Mouse (Mus musculus) lung, embryonic 15.5 days (tissue): ENCODE measurements around the gene Fam110a. TPM values are rescaled to one million over a fixed set of nuclear protein-coding genes. Genes with fewer than 3 reads are reported as not detected.

ENCODE experiments used
- ATAC-seq: fragments of 200-750 bp; cut with Nextera tagmentation; 2 replicates; pipeline ENCODE4 v1.8.0; 2017; ENCODE audit warnings: moderate number of reproducible peaks, borderline replicate concordance; ENCODE audit not compliant: low FRiP score, low TSS enrichment; ENCODE audit errors: extremely low read depth
- H3K27ac ChIP-seq: fragments of 300-500 bp; sonication (generic); 2 replicates; pipeline ENCODE4 v1.5.1; 2015; ENCODE audit warnings: moderate library complexity, mild to moderate bottlenecking, inconsistent platforms
- H3K27me3 ChIP-seq: fragments of 300-500 bp; sonication (generic); 2 replicates; pipeline ENCODE4 v1.6.1; 2015; ENCODE audit warnings: inconsistent platforms
- H3K36me3 ChIP-seq: fragments of 300-500 bp; sonication (generic); 2 replicates; pipeline ENCODE4 v1.6.1; 2015; ENCODE audit warnings: inconsistent platforms
- H3K4me1 ChIP-seq: fragments of 300-500 bp; sonication (generic); 2 replicates; pipeline ENCODE4 v1.6.1; 2015; ENCODE audit warnings: inconsistent platforms
- H3K4me2 ChIP-seq: fragments of 300-500 bp; sonication (generic); 2 replicates; pipeline ENCODE4 v1.6.1; 2015; ENCODE audit warnings: inconsistent platforms, mild to moderate bottlenecking, moderate library complexity
- H3K4me3 ChIP-seq: fragments of 300-500 bp; sonication (generic); 2 replicates; pipeline ENCODE4 v1.5.1; 2015; ENCODE audit warnings: mild to moderate bottlenecking, inconsistent platforms
- H3K9ac ChIP-seq: fragments of 300-500 bp; sonication (generic); 2 replicates; pipeline ENCODE4 v1.6.1; 2015; ENCODE audit warnings: inconsistent platforms
- H3K9me3 ChIP-seq: fragments of 300-500 bp; sonication (generic); 2 replicates; pipeline ENCODE4 v1.6.1; 2016; ENCODE audit warnings: inconsistent platforms
- WGBS: fragments of 180-500 bp; shearing (Covaris S2); methylation state at CpG from one replicate; pipeline ENCODE4 v1.1.7; 2015; 5-methylcytosine and 5-hydroxymethylcytosine counted together
- polyA plus RNA-seq: library from polyadenylated mRNA; unstranded; fragments of >200 nt; fragmentation: Nextera tagmentation; extraction: Ambion mirVana; gene quantifications from 2 replicates; pipeline ENCODE4 v1.2.1, GENCODE M21; 2015

Gene Fam110a
- polyA plus RNA-seq, 1 experiment from 2014 or later, result 34.1 TPM

DNA sequence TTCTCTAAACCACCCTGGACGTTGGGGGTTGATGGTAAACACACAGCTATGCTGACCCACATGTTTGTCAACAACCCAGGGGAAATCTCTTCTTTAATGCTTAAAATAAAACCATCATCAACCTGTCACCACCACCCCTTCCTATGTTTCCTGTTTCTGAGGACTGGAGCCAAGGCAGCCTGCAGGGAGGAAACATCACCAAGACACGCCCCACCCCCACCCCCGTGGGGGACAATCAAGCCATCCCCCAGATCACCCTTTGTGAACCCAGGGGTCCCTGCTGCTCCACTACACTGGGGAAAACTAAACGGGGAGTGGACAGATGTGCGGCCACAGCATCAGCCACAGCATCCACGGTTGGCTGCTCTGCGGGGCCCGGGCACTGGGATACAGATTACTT is 11.6 kb downstream of the Fam110a start:
- no peak overlapping the region for H3K4me3 ChIP-seq
- ATAC-seq, result no peak
- peaks cover 41% of the 10 kb centered on the region for H3K4me1 ChIP-seq
- no peak overlapping the region for H3K27ac ChIP-seq
- no peak overlapping the region for H3K9ac ChIP-seq
- H3K4me2 ChIP-seq, result no peak overlapping the region
- peaks cover 18% of the 10 kb centered on the region; the same call in 1 of the 2 replicates for H3K36me3 ChIP-seq
- no peaks in the 10 kb centered on the region for H3K27me3 ChIP-seq
- 76% methylated on average over 8 of the region's 8 CpGs for WGBS
- no peaks in the 10 kb centered on the region for H3K9me3 ChIP-seq

DNA sequence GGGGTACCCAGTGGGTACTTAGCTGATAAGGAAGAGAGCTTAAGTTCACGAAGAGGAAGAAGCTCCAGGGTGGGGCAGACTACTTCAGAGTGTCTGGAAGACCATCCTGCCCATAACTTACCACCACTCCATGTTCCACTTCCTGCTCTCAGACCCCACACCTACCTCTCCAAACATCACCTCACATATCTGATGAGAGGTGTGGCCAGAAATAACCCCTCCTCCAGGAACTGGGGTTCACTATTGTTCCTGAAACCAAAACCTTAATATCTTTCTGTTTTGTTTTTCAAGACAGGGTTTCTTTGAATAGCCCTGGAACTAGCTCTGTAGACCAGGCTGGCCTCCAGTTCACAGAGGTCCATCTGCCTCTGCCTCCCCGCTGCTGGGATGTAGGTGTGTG is 12.2 kb downstream of the Fam110a start:
- WGBS, result 68% methylated on average over 2 of the region's 2 CpGs
- Histone ChIP-seq H3K36me3 (peaks cover 18% of the 10 kb centered on the region; the same call in 1 of the 2 replicates), H3K27ac (no peak overlapping the region), H3K4me1 (peaks cover 39% of the 10 kb centered on the region), H3K9me3 (no peaks in the 10 kb centered on the region), H3K4me3 (no peak overlapping the region), H3K9ac (no peak overlapping the region), H3K27me3 (no peaks in the 10 kb centered on the region), H3K4me2 (no peak overlapping the region)
- ATAC-seq, result no peak

DNA sequence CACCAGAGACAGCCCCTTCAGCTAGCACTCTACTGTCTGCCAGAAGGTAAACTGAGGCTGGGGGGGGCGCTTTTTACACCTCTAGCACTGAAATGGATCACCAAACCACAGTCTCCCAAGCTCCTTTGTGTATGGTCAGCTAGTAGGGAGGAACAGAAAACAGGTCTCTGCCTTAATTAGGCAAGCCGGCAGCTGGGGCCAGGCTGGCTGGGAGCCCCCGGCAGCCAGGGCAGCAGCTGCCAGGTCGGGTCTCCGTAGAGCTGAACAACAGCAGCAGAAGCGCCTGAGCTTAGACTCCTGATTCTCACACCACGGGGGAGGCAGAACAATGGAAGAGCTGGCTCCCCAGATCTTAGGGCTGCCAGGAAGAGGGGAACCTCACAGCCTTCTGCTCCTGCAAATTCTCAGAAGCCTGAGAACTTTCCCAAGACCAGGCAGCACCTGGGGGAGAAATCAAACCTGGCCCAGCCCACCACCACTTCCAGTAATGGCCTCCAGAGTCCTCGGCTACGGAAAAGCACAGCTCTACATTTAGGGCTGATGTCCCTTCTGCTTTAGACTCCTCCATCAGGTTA is 12.8 kb downstream of the Fam110a start:
- WGBS, result 41% methylated on average over 9 of the region's 9 CpGs
- peaks cover 18% of the 10 kb centered on the region; the same call in 1 of the 2 replicates for H3K36me3 ChIP-seq
- H3K9me3 ChIP-seq, result no peaks in the 10 kb centered on the region
- H3K27me3 ChIP-seq, result no peaks in the 10 kb centered on the region
- H3K4me2 ChIP-seq, result no peak overlapping the region
- no peak overlapping the region for H3K27ac ChIP-seq
- ATAC-seq, result no peak
- H3K9ac ChIP-seq, result no peak overlapping the region
- H3K4me3 ChIP-seq, result no peak overlapping the region
- H3K4me1 ChIP-seq, result peaks cover 38% of the 10 kb centered on the region

DNA sequence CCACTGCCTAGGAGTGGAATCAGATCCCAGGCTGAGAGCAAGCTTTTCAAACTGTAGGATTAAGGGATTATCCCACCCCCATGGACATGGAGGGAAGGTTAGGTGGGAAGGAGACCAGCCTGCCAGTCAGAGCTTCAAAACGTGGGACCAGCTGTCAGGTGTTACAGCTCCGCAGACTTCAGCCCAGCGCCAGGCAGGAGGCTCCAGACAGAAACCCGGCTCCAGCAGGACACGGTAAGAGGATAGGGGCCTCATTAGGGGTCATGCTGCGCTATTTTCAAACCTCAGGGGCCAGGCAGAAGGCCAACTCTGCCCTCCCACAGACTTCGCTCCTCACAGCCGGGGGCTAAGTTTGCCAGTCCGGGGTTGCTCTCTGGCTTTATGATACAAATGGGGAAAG is 16.0 kb downstream of the Fam110a start:
- 30% methylated on average over 9 of the region's 9 CpGs for WGBS
- Histone ChIP-seq H3K9ac (no peak overlapping the region), H3K4me3 (no peak overlapping the region), H3K27me3 (no peaks in the 10 kb centered on the region), H3K4me1 (peaks cover 18% of the 10 kb centered on the region), H3K4me2 (no peak overlapping the region), H3K36me3 (peaks cover 4% of the 10 kb centered on the region; the same call in 1 of the 2 replicates), H3K27ac (no peak overlapping the region), H3K9me3 (no peaks in the 10 kb centered on the region)
- ATAC-seq, result no peak

DNA sequence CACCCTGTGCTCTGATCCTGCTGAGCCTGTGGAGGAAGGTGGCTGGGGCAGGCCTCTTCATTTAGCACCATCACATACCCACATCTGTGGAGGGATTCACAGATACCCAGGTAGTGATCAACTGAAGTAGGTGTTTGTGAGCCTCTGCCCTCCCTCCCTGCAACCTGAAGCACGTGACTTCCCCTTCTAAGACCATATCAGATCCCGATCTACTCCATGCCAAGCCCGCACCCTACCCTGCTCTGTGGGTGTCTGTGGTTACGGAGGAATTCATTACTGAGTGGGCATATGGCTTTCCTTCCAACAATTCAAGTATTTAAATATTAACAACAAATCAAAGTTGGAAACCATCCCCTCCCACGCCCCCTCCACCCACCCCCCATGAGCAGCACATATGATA is 16.7 kb downstream of the Fam110a start:
- Histone ChIP-seq H3K9ac (no peak overlapping the region), H3K4me2 (no peak overlapping the region), H3K27me3 (no peaks in the 10 kb centered on the region), H3K4me1 (peaks cover 20% of the 10 kb centered on the region), H3K27ac (peak overlapping the region; percentile 37; the same call in 1 of the 2 replicates), H3K9me3 (no peaks in the 10 kb centered on the region), H3K4me3 (no peak overlapping the region), H3K36me3 (no peaks in the 10 kb centered on the region)
- 74% methylated on average over 5 of the region's 5 CpGs for WGBS
- ATAC-seq, result no peak

DNA sequence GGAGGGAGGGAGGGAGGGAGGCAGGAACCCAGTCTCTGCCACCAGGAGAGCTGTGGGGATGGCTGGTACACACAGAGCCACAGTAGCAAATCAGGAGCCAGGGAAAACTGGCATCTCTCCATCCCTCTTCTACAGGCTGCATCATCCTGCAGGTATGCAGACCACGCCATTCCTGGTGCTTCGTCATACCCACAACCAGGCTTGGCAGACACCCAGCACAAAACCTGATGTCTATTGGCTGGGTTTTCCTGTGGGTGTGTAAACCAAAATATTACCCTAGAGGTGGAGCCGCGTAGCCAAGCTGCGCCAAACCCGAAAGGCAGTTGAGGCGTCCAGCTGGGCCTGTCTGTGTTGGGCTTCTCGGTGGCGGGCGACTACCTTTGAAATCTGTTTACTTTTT is 17.5 kb downstream of the Fam110a start:
- peak; percentile 83; the same call in 1 of the 2 replicates for ATAC-seq
- H3K4me3 ChIP-seq, result no peak overlapping the region
- H3K4me1 ChIP-seq, result peaks cover 20% of the 10 kb centered on the region

DNA sequence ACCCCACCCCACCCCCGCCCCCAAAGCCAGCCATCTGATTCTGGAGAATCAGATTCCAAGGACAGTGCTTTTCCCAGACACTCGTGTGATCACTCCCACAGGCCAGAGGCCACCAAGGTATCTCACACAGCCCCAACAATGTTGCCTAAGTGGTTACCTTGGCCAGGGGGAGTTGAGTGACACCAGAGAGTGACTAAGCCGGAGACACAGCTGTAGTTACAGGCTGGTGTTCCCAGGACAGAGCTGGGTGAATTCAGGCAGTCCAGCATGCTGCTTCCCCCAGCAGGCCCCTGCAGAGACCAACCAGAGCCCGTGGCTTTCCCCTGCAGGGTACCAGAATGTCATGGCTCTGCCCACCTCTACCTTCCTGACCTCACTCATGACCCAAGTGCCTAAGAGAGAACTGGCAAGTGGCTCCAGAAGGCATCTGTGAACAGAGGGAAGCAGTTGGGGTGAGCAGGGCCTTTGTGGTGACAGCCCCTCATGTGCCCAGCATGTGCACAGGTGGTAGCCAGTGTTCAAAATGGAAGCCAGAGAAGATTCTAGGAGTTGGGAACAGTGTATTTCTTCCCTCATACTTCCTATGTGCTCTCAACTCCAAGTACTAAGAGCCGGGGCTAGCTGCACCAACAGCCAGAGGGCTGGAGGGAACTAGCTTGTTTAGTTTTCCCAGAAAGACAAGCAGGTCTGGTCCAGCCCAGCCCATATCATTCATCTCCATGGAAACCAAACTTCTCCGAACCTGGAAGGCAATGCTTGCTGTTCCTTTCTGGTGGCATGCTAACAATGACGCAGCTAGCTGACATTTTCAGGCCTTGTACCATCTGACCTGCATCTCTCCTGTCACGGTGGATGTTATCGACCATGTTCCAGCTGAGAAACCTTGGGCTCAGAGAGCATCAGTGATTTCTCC is 18.5 kb downstream of the Fam110a start:
- Histone ChIP-seq H3K27me3 (no peaks in the 10 kb centered on the region), H3K4me3 (no peak overlapping the region), H3K4me2 (no peak overlapping the region), H3K9ac (no peak overlapping the region), H3K27ac (0 out of 2 replicates have a peak overlapping the region, but pooled peaks have one; percentile 9), H3K4me1 (peaks cover 20% of the 10 kb centered on the region), H3K36me3 (no peaks in the 10 kb centered on the region), H3K9me3 (no peaks in the 10 kb centered on the region)
- 49% methylated on average over 9 of the region's 9 CpGs for WGBS
- ATAC-seq, result no peak

More for the DNA sequence above, 17.5 kb downstream of the Fam110a start:
- Histone ChIP-seq H3K9ac (no peak overlapping the region), H3K27me3 (no peaks in the 10 kb centered on the region), H3K27ac (peak overlapping the region; percentile 37; the same call in 1 of the 2 replicates), H3K4me2 (no peak overlapping the region), H3K9me3 (no peaks in the 10 kb centered on the region), H3K36me3 (no peaks in the 10 kb centered on the region)
- WGBS, result 14% methylated on average over 10 of the region's 10 CpGs

DNA sequence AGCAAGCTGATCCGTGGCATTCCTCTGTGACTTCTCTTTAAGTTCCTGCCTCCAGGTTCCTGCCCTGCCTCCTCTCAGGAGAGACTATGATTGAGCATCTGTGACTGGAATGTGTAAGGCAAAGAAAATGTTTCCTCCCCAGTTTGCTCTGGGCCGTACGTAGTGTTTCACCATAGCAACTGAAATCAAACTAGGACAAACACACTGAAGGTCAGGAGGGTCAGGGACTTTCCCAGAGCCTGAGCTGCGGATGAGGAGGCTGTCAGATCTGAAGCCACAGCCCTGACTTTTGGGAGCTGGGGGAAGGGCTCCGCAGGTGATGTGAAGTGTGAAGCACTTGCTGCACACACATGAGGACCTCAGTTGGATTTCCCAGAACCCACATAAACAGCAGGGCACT is 20.7 kb downstream of the Fam110a start:
- Histone ChIP-seq H3K36me3 (no peaks in the 10 kb centered on the region), H3K27ac (no peak overlapping the region), H3K27me3 (no peaks in the 10 kb centered on the region), H3K4me1 (peaks cover 20% of the 10 kb centered on the region), H3K4me2 (no peak overlapping the region), H3K4me3 (no peak overlapping the region), H3K9me3 (no peaks in the 10 kb centered on the region), H3K9ac (no peak overlapping the region)
- no peak for ATAC-seq
- WGBS, result 10% methylated on average over 5 of the region's 5 CpGs

DNA sequence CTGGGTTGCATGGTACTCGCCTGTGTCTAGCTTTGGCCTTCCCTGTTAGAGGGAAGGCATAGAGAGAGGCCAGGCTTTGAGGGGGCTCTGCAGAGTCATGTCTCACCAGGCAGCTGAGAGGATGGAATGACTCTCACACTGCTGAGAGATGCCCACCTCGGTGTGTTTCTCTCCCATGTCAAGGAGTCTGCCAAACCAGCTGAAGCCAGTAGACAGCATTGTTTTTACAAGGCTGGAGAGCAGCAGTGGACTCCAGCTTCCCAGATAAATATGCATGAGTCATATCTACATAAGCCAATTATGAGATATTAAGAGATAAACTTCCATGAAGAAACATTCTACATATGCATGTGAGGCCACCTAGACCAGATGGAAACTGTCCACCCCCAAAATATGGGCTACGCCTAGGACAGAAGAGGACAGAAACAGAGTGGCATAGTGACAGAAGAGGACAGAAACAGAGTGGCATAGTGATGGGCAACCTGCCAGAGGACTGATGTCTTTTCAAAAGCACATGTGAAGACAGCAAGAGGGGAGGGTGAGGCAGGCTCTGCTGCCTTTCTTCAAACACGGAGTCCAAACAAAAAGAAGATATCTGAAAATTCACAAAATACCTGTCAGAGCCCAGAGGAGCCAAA is 23.4 kb downstream of the Fam110a start:
- WGBS, result 60% methylated on average over 4 of the region's 4 CpGs
- Histone ChIP-seq H3K27ac (no peak overlapping the region), H3K36me3 (no peaks in the 10 kb centered on the region)

DNA sequence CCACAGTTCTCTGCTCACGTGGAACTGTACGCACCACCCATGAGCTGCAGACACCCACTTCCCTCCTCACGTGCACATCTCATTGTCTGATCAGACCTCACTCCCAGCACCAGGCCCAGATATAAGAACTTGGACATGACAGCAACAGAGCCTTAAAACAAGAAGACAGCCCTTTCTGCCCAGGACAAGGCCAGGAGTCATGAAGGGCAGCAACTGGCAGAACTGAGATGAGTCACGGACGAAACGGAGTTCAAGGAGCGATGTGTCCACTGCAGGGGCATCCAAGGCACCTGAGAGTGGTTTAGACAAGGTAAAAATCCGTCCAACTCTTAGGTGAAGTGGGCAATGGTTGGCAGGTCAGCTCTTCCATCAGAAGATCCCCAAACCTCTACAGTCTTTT is 26.4 kb downstream of the Fam110a start:
- Histone ChIP-seq H3K36me3 (no peaks in the 10 kb centered on the region), H3K4me2 (no peak overlapping the region), H3K4me1 (no peaks in the 10 kb centered on the region), H3K9ac (no peak overlapping the region), H3K27ac (no peak overlapping the region), H3K27me3 (no peaks in the 10 kb centered on the region), H3K9me3 (no peaks in the 10 kb centered on the region), H3K4me3 (no peak overlapping the region)
- 81% methylated on average over 8 of the region's 8 CpGs for whole genome bisulfite sequencing
- ATAC-seq, result no peak

More for the DNA sequence above, 23.4 kb downstream of the Fam110a start:
- Histone ChIP-seq H3K9me3 (no peaks in the 10 kb centered on the region), H3K4me3 (no peak overlapping the region), H3K9ac (no peak overlapping the region), H3K4me1 (0 out of 2 replicates have a peak, but pooled peaks cover 8% of the 10 kb centered on the region), H3K4me2 (no peak overlapping the region), H3K27me3 (no peaks in the 10 kb centered on the region)
- ATAC-seq, result no peak

DNA sequence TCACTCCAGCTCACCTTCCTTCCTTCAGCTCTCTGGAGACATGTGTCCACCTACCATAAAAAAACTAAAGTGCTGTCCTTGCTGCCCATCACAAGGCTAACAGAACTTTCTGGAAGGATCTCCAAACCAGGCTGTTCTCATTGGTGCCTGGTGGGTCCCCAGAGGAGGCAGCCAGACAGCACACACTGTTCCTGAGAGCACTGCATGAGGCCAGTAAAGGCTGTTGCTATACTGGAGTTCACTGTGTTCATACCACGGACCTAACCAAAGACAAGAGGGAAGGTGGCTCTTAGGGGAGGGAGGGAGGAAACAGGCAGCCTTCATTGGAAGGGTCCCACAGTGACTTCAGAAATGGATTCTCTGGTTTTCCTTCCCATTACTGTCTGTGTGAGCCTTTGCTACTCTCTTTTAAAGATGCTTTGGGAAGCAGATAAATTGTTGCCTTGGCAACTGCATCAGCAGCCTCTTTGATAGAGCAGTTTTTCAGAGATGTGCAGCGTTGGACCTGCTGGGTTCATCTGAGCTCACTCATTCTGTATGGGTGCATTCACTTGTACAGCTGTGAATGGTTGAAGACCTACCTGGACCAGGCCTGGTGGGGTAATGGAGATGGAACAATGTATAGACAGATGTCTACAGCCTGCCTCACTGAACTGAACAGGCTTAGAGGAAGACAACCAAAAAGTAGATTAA is 30.8 kb downstream of the Fam110a start:
- Histone ChIP-seq H3K27ac (no peak overlapping the region), H3K4me1 (no peaks in the 10 kb centered on the region), H3K4me3 (no peak overlapping the region), H3K9me3 (no peaks in the 10 kb centered on the region), H3K9ac (no peak overlapping the region), H3K36me3 (no peaks in the 10 kb centered on the region), H3K4me2 (no peak overlapping the region), H3K27me3 (no peaks in the 10 kb centered on the region)
- WGBS, result 67% methylated on average over 2 of the region's 2 CpGs
- ATAC-seq, result no peak
